In genomic region chr4:129576863-129577491, GRCm38 (mm10) we compare ENCODE assay signal across 8 mouse cellular contexts. TPM values are rescaled to one million over a fixed set of nuclear protein-coding genes. Genes with fewer than 3 reads are reported as not detected.
DNase-seq lines count a peak whose midpoint lies in the region; ATAC-seq and TF ChIP-seq lines count a peak whose summit lies in the region.

No protein-coding gene starts in this region.

- WGBS in intestine, embryonic 16.5 days: 34% methylated on average over 21 of the region's 21 CpGs
- WGBS in limb, embryonic 14.5 days: 33% methylated on average over 21 of the region's 21 CpGs
- 24% methylated on average over 21 of the region's 21 CpGs for WGBS in midbrain, embryonic 15.5 days

- H3K36me3 ChIP-seq in intestine, embryonic 16.5 days (ENCODE audit: control insufficient read depth, insufficient read depth, low read length): no peaks in the 10 kb centered on the region
- H3K36me3 ChIP-seq in limb, embryonic 14.5 days (ENCODE audit: control insufficient read depth, insufficient read depth, low read length): no peaks in the 10 kb centered on the region
- no peaks in the 10 kb centered on the region for H3K36me3 ChIP-seq in midbrain, embryonic 15.5 days (replicated peaks)

- no peaks in the 10 kb centered on the region for H3K9me3 ChIP-seq in intestine, embryonic 16.5 days (ENCODE audit: control insufficient read depth, low read length)
- H3K9me3 ChIP-seq in limb, embryonic 14.5 days (ENCODE audit: control insufficient read depth, low read length): no peaks in the 10 kb centered on the region
- no peaks in the 10 kb centered on the region for H3K9me3 ChIP-seq in midbrain, embryonic 15.5 days

- no peak overlapping the region for H3K4me3 ChIP-seq in intestine, embryonic 16.5 days (ENCODE audit: low read length)
- H3K4me3 ChIP-seq in limb, embryonic 14.5 days (replicated peaks; ENCODE audit: low read length): no peak overlapping the region
- no peak overlapping the region for H3K4me3 ChIP-seq in midbrain, embryonic 15.5 days

- no peaks in the 10 kb centered on the region for H3K27me3 ChIP-seq in intestine, embryonic 16.5 days (replicated peaks; ENCODE audit: control insufficient read depth, insufficient read depth, low read length)
- no peaks in the 10 kb centered on the region for H3K27me3 ChIP-seq in limb, embryonic 14.5 days (ENCODE audit: control insufficient read depth, insufficient read depth, low read length)
- H3K27me3 ChIP-seq in midbrain, embryonic 15.5 days (replicated peaks): no peaks in the 10 kb centered on the region

- H3K4me1 ChIP-seq in intestine, embryonic 16.5 days (ENCODE audit: control insufficient read depth, insufficient read depth, low read length): no peaks in the 10 kb centered on the region
- no peaks in the 10 kb centered on the region; the same call in 1 of the 2 replicates for H3K4me1 ChIP-seq in limb, embryonic 14.5 days (ENCODE audit: control insufficient read depth, insufficient read depth, low read length)
- H3K4me1 ChIP-seq in midbrain, embryonic 15.5 days: peaks cover 6% of the 10 kb centered on the region; the same call in 1 of the 2 replicates

- DNase-seq in NIH3T3 (ENCODE audit: low read depth): peak; percentile 70
- DNase-seq in cerebellum, postnatal 36 days: peak; percentile 41 to 47
- peak; percentile 44 to 56 for DNase-seq in gastrocnemius, postnatal 36 days
- DNase-seq in limb, embryonic 14.5 days (ENCODE audit: low spot score): peak; percentile 27
- peak; percentile 45 for DNase-seq in spleen, adult 12 weeks (ENCODE audit: low spot score)
- DNase-seq in yolk sac, embryonic 10.5 days (ENCODE audit: low spot score): no peak

- no peak overlapping the region for H3K27ac ChIP-seq in intestine, embryonic 16.5 days (ENCODE audit: low read length)
- no peak overlapping the region for H3K27ac ChIP-seq in limb, embryonic 14.5 days (replicated peaks; ENCODE audit: low read depth, low read length)
- no peak overlapping the region for H3K27ac ChIP-seq in midbrain, embryonic 15.5 days

- intact Hi-C loops in gastrocnemius, postnatal 36 days (cut with DNase I): no loop called here

- ATAC-seq in intestine, embryonic 16.5 days: peak; percentile 50; the same call in 1 of the 2 replicates
- 0 out of 2 replicates have a peak, but pooled peaks have one; percentile 55 for ATAC-seq in limb, embryonic 14.5 days (ENCODE audit: low FRiP score, low read depth)
- no peak for ATAC-seq in midbrain, embryonic 15.5 days (replicated peaks)

- H3K4me2 ChIP-seq in intestine, embryonic 16.5 days (ENCODE audit: low read depth, low read length): no peak overlapping the region; the same call in 1 of the 2 replicates
- 0 out of 2 replicates have a peak overlapping the region, but pooled peaks have one; percentile 5 for H3K4me2 ChIP-seq in limb, embryonic 14.5 days (replicated peaks; ENCODE audit: low read depth, low read length, severe bottlenecking)
- H3K4me2 ChIP-seq in midbrain, embryonic 15.5 days: peak overlapping the region; percentile 26

- TF ChIP-seq POLR2A in limb, embryonic 14.5 days (IDR thresholded peaks at IDR 0.05; ENCODE audit: borderline replicate concordance, extremely low read depth, insufficient read depth, insufficient read length): no peak

- peak overlapping the region; percentile 30; the same call in 1 of the 2 replicates for H3K9ac ChIP-seq in intestine, embryonic 16.5 days (ENCODE audit: low read depth, low read length)
- H3K9ac ChIP-seq in limb, embryonic 14.5 days (ENCODE audit: low read depth, low read length, severe bottlenecking): no peak overlapping the region; the same call in 1 of the 2 replicates
- no peak overlapping the region for H3K9ac ChIP-seq in midbrain, embryonic 15.5 days

RNA-seq across cellular contexts. Expression of gene Fam167b, which starts 1.4 kb away (rescaled TPM):
- not detected for total RNA-seq in gastrocnemius, postnatal 36 days (2021)
- polyA plus RNA-seq in intestine, embryonic 16.5 days (2015; fragmentation: Nextera tagmentation; extraction: Ambion mirVana): 2.3 and 2.4 TPM in 2 replicates
- 7.3 and 8.2 TPM in 2 replicates for polyA plus RNA-seq in limb, embryonic 14.5 days (2012; rRNA removed)
- 4.1 and 5.3 TPM in 2 replicates for polyA plus RNA-seq in limb, embryonic 14.5 days (2014; fragmentation: Nextera tagmentation; extraction: Ambion mirVana)
- 0.31 TPM in 1 of 2 replicates, not detected in the other for polyA plus RNA-seq in midbrain, embryonic 15.5 days (2015; fragmentation: Nextera tagmentation; extraction: Ambion mirVana)

RNA-seq across cellular contexts. Expression of gene Lck, which starts 3.5 kb away (rescaled TPM):
- 1 to 10 TPM in 1 of 2 experiments, not detected in 1; 6.2 TPM for total RNA-seq in gastrocnemius, postnatal 36 days (2021)
- polyA plus RNA-seq in intestine, embryonic 16.5 days (2015; fragmentation: Nextera tagmentation; extraction: Ambion mirVana): 6.1 and 7.9 TPM in 2 replicates
- 9.9 and 10.3 TPM in 2 replicates for polyA plus RNA-seq in limb, embryonic 14.5 days (2012; rRNA removed)
- polyA plus RNA-seq in limb, embryonic 14.5 days (2014; fragmentation: Nextera tagmentation; extraction: Ambion mirVana): 6.3 and 6.8 TPM in 2 replicates
- 12.5 and 13.5 TPM in 2 replicates for polyA plus RNA-seq in midbrain, embryonic 15.5 days (2015; fragmentation: Nextera tagmentation; extraction: Ambion mirVana)

RNA-seq across cellular contexts. Expression of gene Eif3i, which starts 23.5 kb away (rescaled TPM):
- 100 to 1,000 TPM; 116 to 135 TPM for total RNA-seq in gastrocnemius, postnatal 36 days (2021)
- 255 and 274 TPM in 2 replicates for polyA plus RNA-seq in intestine, embryonic 16.5 days (2015; fragmentation: Nextera tagmentation; extraction: Ambion mirVana)
- polyA plus RNA-seq in limb, embryonic 14.5 days (2012; rRNA removed): 367 and 429 TPM in 2 replicates
- 333 and 334 TPM in 2 replicates for polyA plus RNA-seq in limb, embryonic 14.5 days (2014; fragmentation: Nextera tagmentation; extraction: Ambion mirVana)
- polyA plus RNA-seq in midbrain, embryonic 15.5 days (2015; fragmentation: Nextera tagmentation; extraction: Ambion mirVana): 195 and 208 TPM in 2 replicates

RNA-seq across cellular contexts. Expression of gene Tmem234, which starts 23.5 kb away (rescaled TPM):
- total RNA-seq in gastrocnemius, postnatal 36 days (2021): 10 to 100 TPM; 29.3 to 30.0 TPM
- 180 and 186 TPM in 2 replicates for polyA plus RNA-seq in intestine, embryonic 16.5 days (2015; fragmentation: Nextera tagmentation; extraction: Ambion mirVana)
- polyA plus RNA-seq in limb, embryonic 14.5 days (2012; rRNA removed): 166 and 179 TPM in 2 replicates
- polyA plus RNA-seq in limb, embryonic 14.5 days (2014; fragmentation: Nextera tagmentation; extraction: Ambion mirVana): 191 and 193 TPM in 2 replicates
- polyA plus RNA-seq in midbrain, embryonic 15.5 days (2015; fragmentation: Nextera tagmentation; extraction: Ambion mirVana): 198 and 199 TPM in 2 replicates

RNA-seq across cellular contexts. Expression of gene Hdac1, which starts 34.5 kb away (rescaled TPM):
- 1 to 10 TPM; 9.0 to 9.9 TPM for total RNA-seq in gastrocnemius, postnatal 36 days (2021)
- 196 and 207 TPM in 2 replicates for polyA plus RNA-seq in intestine, embryonic 16.5 days (2015; fragmentation: Nextera tagmentation; extraction: Ambion mirVana)
- 209 and 212 TPM in 2 replicates for polyA plus RNA-seq in limb, embryonic 14.5 days (2012; rRNA removed)
- 201 and 225 TPM in 2 replicates for polyA plus RNA-seq in limb, embryonic 14.5 days (2014; fragmentation: Nextera tagmentation; extraction: Ambion mirVana)
- polyA plus RNA-seq in midbrain, embryonic 15.5 days (2015; fragmentation: Nextera tagmentation; extraction: Ambion mirVana): 86.1 and 99.3 TPM in 2 replicates
